Mouse (Mus musculus) forebrain, embryonic 12.5 days (tissue): ENCODE data around the gene Pcare. TPM values are rescaled to one million over a fixed set of nuclear protein-coding genes. Genes with fewer than 3 reads are reported as not detected.

Source experiments
- ATAC-seq: fragments of 200-750 bp; cut with Nextera tagmentation; 2 replicates; pipeline ENCODE4 v1.8.0; 2017; ENCODE audit warnings: moderate TSS enrichment; ENCODE audit not compliant: low FRiP score
- H3K27ac ChIP-seq: fragments of 300-500 bp; sonication (generic); 2 replicates; pipeline ENCODE4 v1.5.1; 2016; ENCODE audit warnings: mild to moderate bottlenecking
- H3K27me3 ChIP-seq: fragments of 300-500 bp; sonication (generic); 2 replicates; pipeline ENCODE4 v1.6.1; 2016; ENCODE audit warnings: mild to moderate bottlenecking
- H3K36me3 ChIP-seq: fragments of 300-500 bp; sonication (generic); replicated peaks from 2 replicates; pipeline ENCODE4 v1.6.1; 2016; ENCODE audit warnings: mild to moderate bottlenecking
- H3K4me1 ChIP-seq: fragments of 300-500 bp; sonication (generic); 2 replicates; pipeline ENCODE4 v1.6.1; 2016
- H3K4me2 ChIP-seq: fragments of 300-500 bp; sonication (generic); 2 replicates; pipeline ENCODE4 v1.6.1; 2016; ENCODE audit warnings: mild to moderate bottlenecking, moderate library complexity
- H3K4me3 ChIP-seq: fragments of 300-500 bp; sonication (generic); replicated peaks from 2 replicates; pipeline ENCODE4 v1.5.1; 2016; ENCODE audit warnings: mild to moderate bottlenecking
- H3K9ac ChIP-seq: fragments of 300-500 bp; sonication (generic); 2 replicates; pipeline ENCODE4 v1.6.1; 2016; ENCODE audit warnings: mild to moderate bottlenecking
- H3K9me3 ChIP-seq: fragments of 300-500 bp; sonication (generic); 2 replicates; pipeline ENCODE4 v1.6.1; 2016
- WGBS: fragments of 180-500 bp; shearing (Covaris S2); methylation state at CpG from one replicate; pipeline ENCODE4 v1.1.7; 2016; 5-methylcytosine and 5-hydroxymethylcytosine counted together
- polyA plus RNA-seq: library from polyadenylated mRNA; unstranded; fragments of >200 nt; fragmentation: Nextera tagmentation; extraction: Ambion mirVana; gene quantifications from 2 replicates; pipeline ENCODE4 v1.2.1, GENCODE M21; 2016

The Pcare gene
- polyA plus RNA-seq, 1 experiment from 2014 or later: not detected

- WGBS: 57% methylated on average over 8 of the region's 8 CpGs
- Histone ChIP-seq H3K27ac (no peak overlapping the region), H3K27me3 (no peaks in the 10 kb centered on the region), H3K4me2 (no peak overlapping the region), H3K4me1 (peaks cover 16% of the 10 kb centered on the region), H3K4me3 (no peak overlapping the region), H3K36me3 (no peaks in the 10 kb centered on the region), H3K9me3 (no peaks in the 10 kb centered on the region), H3K9ac (no peak overlapping the region)
- no peak for ATAC-seq
Observed at GRCm38 (mm10) chr17:71693780-71694179, 58.9 kb downstream of the Pcare start.

Other genes starting within 250 kb of the Pcare start
- gene Ndc80, start 226.0 kb downstream of the Pcare start, polyA plus RNA-seq: 55.6 and 62.5 TPM in 2 replicates
- gene Spdya, start 200.8 kb downstream of the Pcare start, polyA plus RNA-seq: 1.2 and 1.3 TPM in 2 replicates
- gene Wdr43, start 137.0 kb downstream of the Pcare start, polyA plus RNA-seq: 79.9 and 80.0 TPM in 2 replicates
- gene Togaram2, start 79.6 kb downstream of the Pcare start, polyA plus RNA-seq: 0.15 and 0.29 TPM in 2 replicates
- gene Clip4, start 15.6 kb upstream of the Pcare start, polyA plus RNA-seq: 7.6 and 8.9 TPM in 2 replicates